Mouse (Mus musculus) layer of hippocampus, postnatal 14 days (tissue): ENCODE measurements around the gene Hdgfl3. TPM values are rescaled to one million over a fixed set of nuclear protein-coding genes. Genes with fewer than 3 reads are reported as not detected.
"Not testable (repeated sequence)": the region's sequence is repeated elsewhere in the genome, so short reads cannot be mapped to it uniquely, and the experiment has no call there.

Experiments used
- DNase-seq, 2 experiments: peaks; one replicate each; pipeline ENCODE4 v3.0.0; 2021 to 2022; ENCODE audit warnings: low spot score in 2 of 2, mixed read lengths in 1 of 2
- total RNA-seq, 2 experiments: library from RNA; stranded (reverse); gene quantifications; 2 replicates each; pipeline ENCODE4 v1.2.3; 2021

Hdgfl3 gene
- total RNA-seq, 2 experiments from 2014 or later = 54.9 to 58.9 TPM

DNA sequence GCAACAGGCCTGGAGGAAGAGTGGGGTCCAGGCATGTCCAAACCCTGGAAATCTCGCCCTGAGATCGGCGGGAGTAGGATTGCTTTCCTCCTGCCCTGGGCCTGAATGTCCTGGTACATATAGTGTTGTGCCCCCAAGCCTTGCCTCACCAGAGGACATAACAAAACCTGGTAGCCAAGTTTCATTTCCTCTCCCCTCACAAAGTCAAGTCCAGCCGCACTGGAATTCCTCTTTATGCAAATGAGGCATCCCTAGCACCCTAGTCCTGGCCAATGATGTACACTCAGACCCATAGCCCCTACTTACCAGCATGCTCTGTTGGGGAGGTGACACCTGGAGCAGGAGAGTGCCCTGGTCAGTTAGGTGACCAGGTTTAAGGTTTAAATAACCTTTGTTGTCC, 78.1 kb downstream of the Hdgfl3 start:
- DNase-seq = no peak

DNA sequence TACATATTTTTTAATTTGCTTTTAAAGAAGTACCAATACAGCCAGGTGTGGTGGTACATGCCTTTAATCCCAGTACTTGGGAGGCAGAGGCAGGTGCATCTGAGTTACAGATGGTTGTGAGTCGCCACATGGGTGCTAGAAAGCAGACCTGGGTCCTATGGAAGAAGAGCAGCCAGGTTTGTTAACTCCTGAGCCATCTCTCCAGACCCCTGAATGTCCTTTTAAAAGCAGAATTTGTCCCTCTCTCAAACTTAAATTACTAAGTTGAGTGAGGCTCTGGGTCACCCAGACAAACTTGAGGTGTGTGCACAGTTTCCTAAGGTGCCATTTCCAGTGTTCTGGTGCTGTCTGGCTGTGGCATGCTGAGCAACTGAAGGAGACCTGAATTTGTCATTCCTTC, 78.6 kb downstream of the Hdgfl3 start, which contains the start of gene Gm10160:
Gene Gm10160 (minus strand): TSS at position 101 of the 400 bp plus-strand sequence.
- no peak for DNase-seq

DNA sequence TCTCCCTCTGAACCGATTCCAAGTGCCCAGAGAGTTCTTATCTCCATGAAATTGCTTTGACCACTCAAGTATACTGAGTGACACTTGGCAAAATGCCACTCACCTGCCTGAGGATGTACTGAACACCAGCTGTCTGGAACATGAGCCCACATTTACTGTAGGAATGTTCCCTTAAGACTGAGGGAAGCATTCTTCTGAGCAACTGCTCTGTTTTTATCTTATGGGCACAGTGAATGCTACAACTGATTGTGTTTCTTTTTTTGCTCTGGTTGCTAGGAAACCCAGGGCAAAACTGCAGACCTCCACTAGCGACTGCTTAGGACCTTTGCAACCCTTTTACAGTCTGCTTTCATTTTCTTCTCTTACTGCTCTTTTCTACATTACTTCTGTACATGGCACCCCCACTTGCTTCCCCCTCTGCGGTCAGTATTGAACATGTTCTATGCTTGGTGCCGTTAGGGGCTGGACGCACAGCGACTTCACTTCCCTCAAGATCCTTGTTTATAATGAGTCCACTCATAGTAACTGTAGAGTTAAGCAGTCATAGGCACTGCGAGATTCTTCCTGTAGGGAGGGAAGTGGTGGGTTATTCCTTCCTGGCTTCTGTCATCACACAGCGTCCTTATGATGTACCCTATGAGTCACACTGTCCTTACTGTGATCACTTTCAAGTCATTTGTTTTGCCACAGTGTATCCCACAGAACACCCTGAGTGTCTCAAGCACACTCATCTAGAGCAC, 79.5 kb downstream of the Hdgfl3 start:
- DNase-seq = no peak

DNA sequence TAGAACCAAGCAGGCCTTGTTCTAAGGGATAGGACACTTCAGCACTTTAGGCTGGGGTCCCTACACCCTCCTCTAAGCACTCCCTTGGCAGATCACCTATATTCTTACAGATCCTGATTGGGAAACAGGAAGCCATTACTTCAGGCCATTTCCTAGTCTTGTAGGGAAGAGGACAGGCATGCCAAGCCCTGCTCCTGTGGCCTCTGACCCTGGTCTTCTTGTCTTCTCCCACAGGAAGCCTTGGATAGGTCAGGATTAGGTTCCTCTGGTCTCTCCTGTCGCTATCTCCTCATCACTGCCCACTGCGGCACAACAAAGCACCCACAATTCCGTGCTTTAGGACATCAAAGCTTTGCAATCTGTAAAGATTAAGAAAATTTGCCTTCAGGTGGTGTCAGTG, 82.6 kb downstream of the Hdgfl3 start:
- DNase-seq = no peak

DNA sequence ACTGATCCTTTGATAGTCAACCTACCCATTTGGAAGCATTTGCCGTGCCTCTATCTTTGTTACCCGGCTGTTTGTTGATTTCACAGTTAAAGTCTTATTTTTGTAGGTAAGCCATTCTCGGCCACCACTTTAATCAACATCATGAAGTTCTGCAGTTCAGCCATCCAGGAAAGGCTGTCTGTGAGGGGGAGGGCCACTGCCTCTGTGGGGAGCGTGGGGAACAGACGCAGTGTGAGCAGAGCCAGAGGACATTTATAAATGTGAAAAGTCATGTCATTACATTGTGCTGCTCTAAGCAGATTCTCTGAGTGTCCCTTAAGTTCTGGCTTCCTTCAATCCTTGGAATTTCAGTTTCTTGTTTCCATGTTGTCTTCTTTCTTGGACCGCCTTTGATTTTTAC, 84.1 kb downstream of the Hdgfl3 start:
- DNase-seq = no peak

DNA sequence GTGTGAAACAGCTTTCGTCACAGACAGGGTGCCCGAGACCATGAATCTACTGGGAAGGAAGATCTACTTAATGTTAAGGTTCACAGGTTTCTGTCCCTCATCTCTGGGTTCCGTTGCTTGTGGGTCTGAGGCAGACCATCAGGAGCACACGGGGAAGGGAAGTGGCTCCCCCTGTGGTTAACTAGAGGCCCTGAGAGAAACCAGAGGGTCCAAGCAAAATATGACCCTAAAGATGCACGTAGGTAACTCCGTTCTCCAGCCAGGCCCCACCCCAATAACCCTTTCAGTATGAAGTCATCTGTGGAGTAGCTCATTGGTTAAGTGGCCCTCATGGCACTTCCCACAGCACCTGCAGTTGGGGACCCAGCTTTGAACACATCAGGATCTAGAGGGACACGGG, 84.6 kb downstream of the Hdgfl3 start:
- no peak for DNase-seq

DNA sequence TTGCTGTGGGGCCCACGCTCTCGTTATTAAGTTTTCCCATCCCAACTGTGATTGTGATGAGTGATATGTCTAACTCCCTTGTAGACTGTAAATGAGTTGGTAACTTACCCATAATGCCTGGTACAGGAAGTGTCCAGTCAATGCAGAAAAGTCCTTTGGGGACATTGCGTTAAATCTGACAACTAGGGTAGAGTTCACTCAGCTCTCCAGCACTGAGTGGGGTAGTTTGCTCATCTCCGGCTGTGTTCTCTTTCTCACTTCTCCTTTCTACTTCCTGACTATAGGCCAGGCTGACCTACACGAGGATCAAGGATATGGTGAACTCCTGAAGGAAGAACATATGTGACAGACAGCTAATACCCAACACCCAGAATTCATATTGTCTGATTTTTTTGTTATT, 85.1 kb downstream of the Hdgfl3 start:
- DNase-seq = no peak

DNA sequence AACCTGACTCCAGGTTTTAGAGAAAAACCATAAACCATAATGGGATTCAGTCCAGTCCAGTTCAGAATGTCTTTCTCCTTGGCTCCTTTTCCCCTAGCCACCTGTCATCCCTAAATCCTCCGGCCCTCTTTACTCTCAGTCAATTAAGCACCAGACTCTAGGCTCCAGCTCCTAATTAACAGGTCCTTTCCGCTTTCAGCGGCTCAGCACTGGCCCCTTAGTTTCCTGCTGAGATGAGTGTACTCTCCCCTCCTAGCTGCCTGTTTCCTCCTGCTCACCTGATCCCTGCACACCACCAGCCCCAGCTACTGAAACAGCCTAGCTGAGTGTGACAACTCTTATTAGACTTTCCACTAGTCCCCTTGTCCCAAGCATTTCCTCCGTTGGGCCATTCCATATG, 86.5 kb downstream of the Hdgfl3 start:
- DNase-seq = no peak

DNA sequence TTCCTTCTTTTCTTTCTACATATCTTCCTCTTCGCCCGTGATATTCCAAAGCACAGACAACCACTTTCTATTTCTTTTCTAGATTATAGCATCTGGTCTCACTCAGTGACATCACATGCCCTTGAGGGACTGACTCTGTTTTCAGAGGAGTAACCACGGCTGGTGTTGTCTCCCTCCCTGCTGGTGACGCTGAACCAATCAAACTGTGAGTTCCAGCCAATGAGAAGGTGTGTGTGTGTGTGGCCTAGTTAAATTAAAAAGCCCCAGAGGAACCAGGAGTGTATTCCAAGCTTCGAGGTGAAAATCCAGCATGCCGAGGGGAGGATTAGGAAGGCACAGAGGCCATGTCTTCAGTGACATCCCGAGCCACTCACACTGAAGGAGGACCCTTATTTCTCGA, 87.3 kb downstream of the Hdgfl3 start:
- no peak for DNase-seq

DNA sequence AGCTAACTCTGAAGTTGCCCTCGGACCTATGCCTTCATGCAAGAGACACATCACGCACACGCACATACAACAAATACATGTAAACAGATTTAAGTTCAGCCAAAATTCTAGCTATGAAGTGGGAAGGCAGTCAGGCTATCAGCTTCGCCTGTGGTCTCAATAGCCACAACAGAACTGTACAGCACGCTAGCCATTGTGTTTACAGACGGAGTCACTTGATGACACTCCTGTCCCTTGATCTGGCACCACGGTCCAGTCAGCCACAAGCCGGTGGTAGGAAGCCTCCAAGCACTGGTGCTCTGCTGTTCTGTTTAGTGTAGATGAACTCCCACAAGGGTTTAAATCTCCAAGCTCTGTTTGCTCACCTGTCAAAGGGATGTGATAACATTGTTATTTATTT, 88.3 kb downstream of the Hdgfl3 start:
- no peak for DNase-seq

DNA sequence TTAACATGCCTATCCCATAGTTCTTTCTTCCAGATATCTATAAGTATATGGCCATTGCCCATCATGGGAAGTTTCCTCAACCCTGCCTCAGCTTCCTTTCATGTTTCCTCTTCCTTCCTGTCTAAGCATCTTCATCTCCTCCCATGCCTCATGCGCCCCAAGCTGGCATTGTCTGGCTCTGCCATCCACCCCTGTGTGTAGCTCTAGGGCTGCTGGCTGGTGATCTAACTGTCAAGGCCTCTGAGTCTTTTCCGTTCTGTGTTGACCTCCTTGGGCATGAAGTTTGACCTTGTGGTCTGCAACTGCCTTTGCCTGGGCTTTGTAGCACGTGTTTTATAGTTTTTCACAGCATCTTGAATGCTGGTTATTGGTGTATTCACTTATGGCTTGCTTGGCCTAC, 89.0 kb downstream of the Hdgfl3 start:
- no peak for DNase-seq

DNA sequence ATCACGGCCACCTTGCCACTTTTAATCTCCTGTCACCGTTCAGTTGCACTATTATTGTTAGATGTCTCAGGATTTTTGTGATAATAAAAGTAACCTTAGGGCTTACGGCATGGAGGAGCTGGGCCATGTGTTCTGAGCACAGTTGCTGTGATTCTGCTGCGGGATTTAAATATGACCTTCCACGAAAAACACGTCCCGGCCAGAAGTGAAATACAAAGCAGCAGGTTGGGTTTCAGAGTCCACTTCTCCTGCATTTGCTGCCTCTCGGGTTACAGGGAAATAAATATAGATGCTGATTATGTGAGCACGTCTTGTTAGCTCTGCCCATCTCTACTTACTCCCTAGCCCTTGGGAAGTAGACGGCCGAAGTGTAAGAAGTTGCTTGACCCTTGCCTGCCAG, 89.5 kb downstream of the Hdgfl3 start:
- no peak for DNase-seq

DNA sequence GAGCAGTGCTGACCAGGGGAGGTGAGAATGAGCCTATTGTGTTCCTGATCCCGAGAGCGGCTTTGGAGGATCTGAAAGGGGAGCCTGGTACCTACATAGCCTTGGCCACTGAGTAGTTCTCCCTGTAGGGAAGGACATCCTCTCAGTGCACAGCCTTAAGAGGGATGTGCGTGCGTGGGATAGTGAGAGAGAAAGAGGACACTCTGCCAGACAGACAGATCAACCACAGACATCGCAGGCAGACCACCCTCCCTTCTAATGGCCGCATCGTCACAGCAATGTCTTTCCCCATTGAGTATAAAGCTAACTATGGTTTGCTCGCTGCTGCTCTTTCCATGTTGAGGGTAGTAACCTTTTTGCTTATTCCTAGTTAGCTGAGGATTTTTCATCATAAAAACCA, 90.4 kb downstream of the Hdgfl3 start:
- no peak for DNase-seq

DNA sequence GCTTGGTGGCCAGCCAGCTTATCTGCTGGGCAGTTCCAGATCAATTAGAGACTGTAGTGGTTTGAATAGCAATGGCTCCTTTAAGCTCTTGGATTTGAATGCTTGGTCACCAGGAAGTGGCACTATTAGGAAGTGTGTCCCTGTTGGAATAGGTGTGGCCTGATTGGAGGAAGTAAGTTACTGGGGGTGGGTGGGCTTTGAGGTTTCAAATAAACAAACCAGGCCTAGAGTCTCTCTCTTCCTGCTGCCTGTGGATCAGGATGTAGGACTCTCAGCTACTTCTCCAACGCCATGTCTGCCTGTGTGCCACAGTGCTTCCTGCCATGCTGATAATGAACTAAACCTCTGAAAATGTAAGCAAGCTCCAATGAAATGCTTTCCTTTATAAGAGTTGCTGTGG, 91.3 kb downstream of the Hdgfl3 start:
- DNase-seq = no peak

DNA sequence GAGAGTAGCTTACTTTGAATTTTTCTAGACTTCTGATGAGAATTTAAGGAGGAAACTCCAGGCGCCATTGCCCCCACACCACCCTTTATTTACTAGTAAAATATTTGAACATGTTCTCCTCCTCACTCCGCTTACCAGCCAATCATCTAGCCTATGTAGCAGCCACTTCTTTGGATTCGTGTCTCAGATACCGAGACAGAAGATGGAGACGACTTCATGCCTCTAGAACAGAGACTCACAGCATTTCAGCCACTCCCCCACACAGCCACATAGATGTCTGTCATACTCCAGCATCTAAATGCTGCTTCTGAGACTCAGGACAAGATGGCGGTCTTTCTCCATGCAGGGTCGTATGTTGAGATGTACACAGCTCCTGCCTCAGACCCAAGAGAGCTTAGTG, 92.1 kb downstream of the Hdgfl3 start:
- no peak for DNase-seq

DNA sequence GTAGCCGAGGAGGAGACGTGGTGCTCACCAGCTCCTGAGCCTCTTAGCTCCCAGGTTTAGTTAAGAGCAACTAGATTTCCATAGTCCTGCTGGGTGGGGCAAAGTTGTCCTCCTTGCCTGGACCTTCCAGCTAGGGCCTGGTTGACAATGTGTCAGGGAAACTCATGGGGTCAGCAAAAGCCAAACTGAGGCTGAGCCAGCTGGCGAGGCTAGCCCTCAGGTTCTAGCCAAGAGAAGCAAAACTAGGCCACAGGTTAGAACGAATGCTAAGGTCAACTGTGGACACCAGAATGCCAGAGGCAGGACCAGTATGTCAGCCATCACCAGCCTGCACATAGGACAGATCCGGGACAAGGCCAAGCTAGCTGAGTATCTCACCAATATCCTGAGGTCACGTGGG, 92.8 kb downstream of the Hdgfl3 start:
- DNase-seq = no peak

DNA sequence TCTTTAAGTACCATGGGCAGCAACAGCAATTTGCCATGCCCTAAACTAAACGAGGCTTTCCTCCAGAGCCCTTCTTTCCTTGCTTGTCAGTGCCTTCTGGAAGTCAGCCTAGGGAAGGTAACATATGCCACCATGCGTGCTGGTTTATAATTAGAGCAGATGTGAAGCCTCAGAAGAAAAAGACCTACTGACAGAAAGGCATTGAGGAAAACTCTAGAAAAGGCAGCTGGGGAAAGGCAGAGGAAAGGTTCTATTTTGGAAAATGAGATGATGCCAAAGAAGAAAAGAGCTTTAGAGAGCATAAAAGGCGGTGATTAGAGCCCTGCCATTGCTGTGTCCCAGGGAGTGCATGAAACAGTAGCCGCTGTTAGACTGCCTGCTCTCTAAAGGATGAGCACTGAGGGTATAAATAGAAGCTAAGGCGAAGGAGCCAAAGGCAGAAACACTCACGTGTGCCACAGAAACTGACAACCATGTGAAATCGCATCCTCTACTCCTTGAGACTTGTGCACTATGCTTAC, 93.6 kb downstream of the Hdgfl3 start:
- peak in 1 of 2 experiments; percentile 18 for DNase-seq

DNA sequence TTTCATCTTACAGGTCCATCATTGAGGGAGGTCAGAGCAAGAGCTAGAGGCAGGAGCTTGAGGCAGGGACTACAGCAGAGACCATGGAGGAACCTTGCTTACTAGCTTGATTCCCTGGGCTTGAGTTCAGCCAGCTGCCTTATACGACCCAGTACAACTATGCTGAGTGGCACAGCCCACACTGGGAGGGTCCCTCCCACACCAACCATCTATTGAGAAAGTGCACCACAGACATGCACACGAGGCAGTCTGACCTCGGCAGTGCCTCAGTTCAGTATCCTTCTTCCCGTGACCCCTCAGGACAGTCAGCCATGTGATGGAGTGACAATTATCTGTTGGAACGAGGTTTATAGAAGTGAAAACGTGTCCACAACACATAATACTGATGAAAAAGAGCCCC, 94.5 kb downstream of the Hdgfl3 start:
- DNase-seq = no peak

DNA sequence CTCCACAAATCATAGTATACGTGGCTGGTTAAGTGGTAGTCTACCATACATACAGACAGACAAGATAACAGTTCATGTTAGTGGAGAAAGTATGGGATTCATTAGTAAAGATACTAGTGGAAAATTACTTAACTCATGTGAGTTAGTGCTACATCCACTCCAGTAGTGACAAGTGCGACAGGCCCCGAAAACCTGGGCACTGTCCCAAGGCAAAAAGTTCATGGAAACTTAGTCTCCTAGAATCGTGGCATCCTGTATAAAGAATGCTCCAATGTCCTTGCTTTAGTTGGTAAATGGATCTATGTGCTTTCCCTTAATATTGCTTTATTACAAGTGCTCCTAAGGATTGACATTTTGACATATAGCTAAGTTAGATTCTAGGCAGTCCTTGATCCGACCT, 96.5 kb downstream of the Hdgfl3 start:
- not testable (repeated sequence) for DNase-seq

DNA sequence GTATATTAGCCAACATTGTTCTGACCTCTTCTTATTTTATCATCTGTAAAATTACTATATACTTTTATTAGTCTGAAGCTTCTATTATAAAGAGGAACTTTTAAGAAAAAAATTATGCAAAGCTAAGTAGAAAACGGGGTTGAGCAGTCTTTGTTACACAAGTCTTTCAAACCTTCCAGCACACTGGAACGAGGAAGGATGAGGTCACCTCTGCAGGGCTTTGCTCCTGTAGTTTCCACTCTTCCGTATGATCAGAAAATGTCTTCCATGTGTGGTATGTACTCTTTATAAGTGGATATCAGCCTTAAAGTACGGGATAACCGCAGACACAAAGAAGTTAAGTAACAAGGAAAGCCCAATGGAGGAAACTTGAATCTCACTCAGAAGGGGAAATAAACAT, 98.8 kb downstream of the Hdgfl3 start:
- DNase-seq = no peak

DNA sequence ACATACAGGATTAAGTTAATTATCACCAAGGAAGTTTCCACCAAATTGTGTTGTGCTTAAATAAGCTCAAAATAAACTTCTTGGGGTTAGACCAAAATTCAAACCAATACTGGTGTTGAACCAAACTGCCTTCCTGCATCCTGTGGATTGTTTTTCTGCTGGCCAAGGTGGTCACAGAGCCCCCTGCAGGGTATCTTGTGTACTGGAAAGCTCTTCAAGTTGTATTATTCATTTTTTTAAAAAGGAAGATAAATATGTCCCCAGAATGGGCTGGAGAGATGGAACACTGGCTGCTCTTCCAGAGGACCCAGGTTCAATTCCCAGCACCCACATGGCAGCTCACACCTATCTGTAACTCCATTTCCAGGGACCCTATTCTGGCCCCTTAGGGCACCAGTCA, 99.4 kb downstream of the Hdgfl3 start:
- DNase-seq = no peak
